In genomic region chr12:112722240-112723027, GRCm38 (mm10) we compare ENCODE assay signal across 8 mouse cellular contexts. TPM values are rescaled to one million over a fixed set of nuclear protein-coding genes. Genes with fewer than 3 reads are reported as not detected.
DNase-seq lines count a peak whose midpoint lies in the region; ATAC-seq and TF ChIP-seq lines count a peak whose summit lies in the region.

No protein-coding gene starts in this region.

- no peaks in the 10 kb centered on the region for H3K36me3 ChIP-seq in embryonic facial prominence, embryonic 11.5 days (replicated peaks; ENCODE audit: control insufficient read depth, insufficient read depth, low read depth, low read length)
- peaks cover 21% of the 10 kb centered on the region for H3K36me3 ChIP-seq in small intestine, adult 2 months (ENCODE audit: control insufficient read depth, insufficient read depth, low read length)

- intact Hi-C loops in heart, postnatal 10 days (cut with DNase I) = no loop called here

- no peak overlapping the region for H3K27ac ChIP-seq in embryonic facial prominence, embryonic 11.5 days (replicated peaks; ENCODE audit: low read depth, low read length)
- peak overlapping the region; percentile 70 for H3K27ac ChIP-seq in small intestine, adult 2 months (ENCODE audit: insufficient read depth, low read depth, low read length)

- ATAC-seq in embryonic facial prominence, embryonic 11.5 days (replicated peaks; ENCODE audit: insufficient number of reproducible peaks, low FRiP score, low TSS enrichment, low read depth) = peak; percentile 30; the same call in 1 of the 2 replicates
- ATAC-seq in megakaryocyte progenitor cell, adult 5-6 weeks (replicated peaks; ENCODE audit: poor library complexity) = peak; percentile 10

- WGBS in embryonic facial prominence, embryonic 11.5 days = 0% methylated on average over 38 of the region's 75 CpGs
- under 1% methylated on average over 74 of the region's 75 CpGs for WGBS in small intestine, adult 2 months

- no peak for TF ChIP-seq POLR2A in small intestine, adult 2 months (IDR thresholded peaks at IDR 0.05; ENCODE audit: low read depth, low read length)

- peaks cover 4% of the 10 kb centered on the region; the same call in 1 of the 2 replicates for H3K4me1 ChIP-seq in embryonic facial prominence, embryonic 11.5 days (ENCODE audit: control insufficient read depth, insufficient read depth, low read length)
- H3K4me1 ChIP-seq in small intestine, adult 2 months (ENCODE audit: control insufficient read depth, insufficient read depth, insufficient read length, low read length) = peaks cover 15% of the 10 kb centered on the region

- peaks cover 15% of the 10 kb centered on the region for H3K27me3 ChIP-seq in embryonic facial prominence, embryonic 11.5 days (ENCODE audit: control insufficient read depth, insufficient read depth, low read length)
- no peaks in the 10 kb centered on the region for H3K27me3 ChIP-seq in small intestine, adult 2 months (ENCODE audit: control insufficient read depth, insufficient read depth, low read length)

- H3K4me2 ChIP-seq in embryonic facial prominence, embryonic 11.5 days (ENCODE audit: low read depth, low read length) = peak overlapping the region; percentile 99

- TF ChIP-seq CTCF in small intestine, adult 2 months (IDR thresholded peaks at IDR 0.05; ENCODE audit: extremely low read depth, insufficient read length, insufficient replicate concordance, low read depth, low read length) = no peak

- H3K9me3 ChIP-seq in embryonic facial prominence, embryonic 11.5 days (replicated peaks; ENCODE audit: control insufficient read depth, low read length) = no peaks in the 10 kb centered on the region

- peak overlapping the region; percentile 79 for H3K4me3 ChIP-seq in embryonic facial prominence, embryonic 11.5 days (ENCODE audit: low read depth, low read length)
- peak overlapping the region; percentile 99 for H3K4me3 ChIP-seq in small intestine, adult 2 months (ENCODE audit: low read depth, low read length)

- H3K9ac ChIP-seq in embryonic facial prominence, embryonic 11.5 days (replicated peaks; ENCODE audit: low read length) = peak overlapping the region; percentile 74

- DNase-seq in CD4-positive, CD25-positive, alpha-beta regulatory T cell, adult 2 months (ENCODE audit: low read depth, low spot score) = peak; percentile 56
- DNase-seq in adrenal gland, adult 2 months = peak; percentile 87
- DNase-seq in embryonic facial prominence, embryonic 11.5 days (ENCODE audit: low spot score) = peak; percentile 40
- peak; percentile 53 to 61 for DNase-seq in heart, postnatal 10 days
- peak; percentile 75 to 82 for DNase-seq in kidney, postnatal 36 days
- no peak for DNase-seq in spleen, postnatal 36 days (ENCODE audit: low spot score in 2 of 2)

RNA-seq across cellular contexts. Expression of gene Cep170b, which starts 2.2 kb away (rescaled TPM):
- 10 to 100 TPM; 48.8 to 52.1 TPM for total RNA-seq in adrenal gland, adult 2 months (2021)
- 49.0 and 52.5 TPM in 2 replicates for polyA plus RNA-seq in adrenal gland, adult 2 months (2012; rRNA removed)
- polyA plus RNA-seq in embryonic facial prominence, embryonic 11.5 days (2014; fragmentation: Nextera tagmentation; extraction: Ambion mirVana) = 5.3 and 8.0 TPM in 2 replicates
- 10 to 100 TPM; 11.3 to 11.9 TPM for total RNA-seq in heart, postnatal 10 days (2021)
- 0.59 and 2.1 TPM in 2 replicates for total RNA-seq in megakaryocyte progenitor cell, adult 5-6 weeks (2015)
- 1.1 and 4.7 TPM in 2 replicates for total RNA-seq in megakaryocyte progenitor cell, adult 5-6 weeks (2017)
- polyA plus RNA-seq in small intestine, adult 2 months (2012; rRNA removed) = 59.3 and 99.3 TPM in 2 replicates

RNA-seq across cellular contexts. Expression of gene Pld4, which starts 38.0 kb away (rescaled TPM):
- 10 to 100 TPM; 10.1 to 13.0 TPM for total RNA-seq in adrenal gland, adult 2 months (2021)
- polyA plus RNA-seq in adrenal gland, adult 2 months (2012; rRNA removed) = 28.0 and 29.5 TPM in 2 replicates
- polyA plus RNA-seq in embryonic facial prominence, embryonic 11.5 days (2014; fragmentation: Nextera tagmentation; extraction: Ambion mirVana) = 3.4 and 6.5 TPM in 2 replicates
- 1 to 10 TPM; 5.7 to 5.8 TPM for total RNA-seq in heart, postnatal 10 days (2021)
- total RNA-seq in megakaryocyte progenitor cell, adult 5-6 weeks (2015) = 26.6 and 48.3 TPM in 2 replicates
- 16.4 and 26.7 TPM in 2 replicates for total RNA-seq in megakaryocyte progenitor cell, adult 5-6 weeks (2017)
- 21.8 and 28.2 TPM in 2 replicates for polyA plus RNA-seq in small intestine, adult 2 months (2012; rRNA removed)

RNA-seq across cellular contexts. Expression of gene Zbtb42, which starts 43.8 kb away (rescaled TPM):
- 10 to 100 TPM in 1 of 2 experiments, 1 to 10 TPM in 1; 5.5 to 15.8 TPM for total RNA-seq in adrenal gland, adult 2 months (2021)
- polyA plus RNA-seq in adrenal gland, adult 2 months (2012; rRNA removed) = 25.5 and 32.6 TPM in 2 replicates
- polyA plus RNA-seq in embryonic facial prominence, embryonic 11.5 days (2014; fragmentation: Nextera tagmentation; extraction: Ambion mirVana) = 2.3 and 2.6 TPM in 2 replicates
- 1 to 10 TPM; 7.7 to 8.5 TPM for total RNA-seq in heart, postnatal 10 days (2021)
- 1.8 and 2.1 TPM in 2 replicates for total RNA-seq in megakaryocyte progenitor cell, adult 5-6 weeks (2015)
- 0.54 and 0.92 TPM in 2 replicates for total RNA-seq in megakaryocyte progenitor cell, adult 5-6 weeks (2017)
- polyA plus RNA-seq in small intestine, adult 2 months (2012; rRNA removed) = 27.7 and 32.8 TPM in 2 replicates

RNA-seq across cellular contexts. Expression of gene Akt1, which starts 47.8 kb away (rescaled TPM):
- total RNA-seq in adrenal gland, adult 2 months (2021) = 100 to 1,000 TPM; 267 to 369 TPM
- 291 and 463 TPM in 2 replicates for polyA plus RNA-seq in adrenal gland, adult 2 months (2012; rRNA removed)
- 68.3 and 99.2 TPM in 2 replicates for polyA plus RNA-seq in embryonic facial prominence, embryonic 11.5 days (2014; fragmentation: Nextera tagmentation; extraction: Ambion mirVana)
- total RNA-seq in heart, postnatal 10 days (2021) = 100 to 1,000 TPM; 346 to 355 TPM
- total RNA-seq in megakaryocyte progenitor cell, adult 5-6 weeks (2015) = 84.3 and 85.6 TPM in 2 replicates
- total RNA-seq in megakaryocyte progenitor cell, adult 5-6 weeks (2017) = 74.8 and 96.1 TPM in 2 replicates
- 79.0 and 88.7 TPM in 2 replicates for polyA plus RNA-seq in small intestine, adult 2 months (2012; rRNA removed)

Comparison
In these comparisons a context has a peak if more than half of its experiments do, and no peak if none do; other contexts are left out.
1. DNase-seq: peak in CD4-positive, CD25-positive, alpha-beta regulatory T cell, adult 2 months (single experiment), adrenal gland, adult 2 months (single experiment), embryonic facial prominence, embryonic 11.5 days (single experiment), heart, postnatal 10 days (2 of 2) and kidney, postnatal 36 days (2 of 2); none in spleen, postnatal 36 days (0 of 2).